Mouse (Mus musculus) ES-Bruce4 (cell line): ENCODE measurements at regions not wholly inside any gene's neighbourhood (a gene's known extent, or its start where the extent isn't known, plus 50 kb on each side); places are given as distances from the start of the nearest gene placed in this dataset.

Source experiments
- H3K27ac ChIP-seq: 2 replicates; pipeline ENCODE4 v1.5.1; 2012; ENCODE audit warnings: low read length, inconsistent platforms; ENCODE audit not compliant: insufficient read depth
- H3K27me3 ChIP-seq: 2 replicates; pipeline ENCODE4 v1.6.1; 2012; ENCODE audit warnings: mild to moderate bottlenecking, low read length, inconsistent platforms; ENCODE audit not compliant: control insufficient read depth, poor library complexity, insufficient read depth, severe bottlenecking
- H3K36me3 ChIP-seq: 2 replicates; pipeline ENCODE4 v1.6.1; 2012; ENCODE audit warnings: inconsistent platforms, mild to moderate bottlenecking, low read length, moderate library complexity; ENCODE audit not compliant: control insufficient read depth, poor library complexity, insufficient read depth, severe bottlenecking
- H3K4me1 ChIP-seq: one replicate; pipeline ENCODE4 v1.8.1; 2011; ENCODE audit warnings: low read length; ENCODE audit not compliant: control insufficient read depth, insufficient read depth
- H3K4me3 ChIP-seq: 2 replicates; pipeline ENCODE4 v1.5.1; 2011; ENCODE audit warnings: low read depth, mild to moderate bottlenecking, low read length
- H3K9ac ChIP-seq: 2 replicates; pipeline ENCODE4 v1.6.1; 2012; ENCODE audit warnings: low read depth, mild to moderate bottlenecking, inconsistent platforms; ENCODE audit not compliant: poor library complexity, severe bottlenecking
- H3K9me3 ChIP-seq: replicated peaks from 2 replicates; pipeline ENCODE4 v1.6.1; 2012; ENCODE audit warnings: mild to moderate bottlenecking, low read length, inconsistent platforms; ENCODE audit not compliant: control insufficient read depth, poor library complexity, insufficient read depth, severe bottlenecking
- CTCF ChIP-seq: IDR thresholded peaks from one replicate; pipeline ENCODE4 v1.8.1; 2011; ENCODE audit warnings: low read depth, low read length
- EP300 ChIP-seq: IDR thresholded peaks from 2 replicates; pipeline ENCODE4 v1.6.1; 2011; ENCODE audit warnings: low read depth, low read length; ENCODE audit not compliant: insufficient read depth
- POLR2A ChIP-seq: IDR thresholded peaks from one replicate; pipeline ENCODE4 v1.8.1; 2011; ENCODE audit warnings: low read length; ENCODE audit not compliant: insufficient read depth

DNA sequence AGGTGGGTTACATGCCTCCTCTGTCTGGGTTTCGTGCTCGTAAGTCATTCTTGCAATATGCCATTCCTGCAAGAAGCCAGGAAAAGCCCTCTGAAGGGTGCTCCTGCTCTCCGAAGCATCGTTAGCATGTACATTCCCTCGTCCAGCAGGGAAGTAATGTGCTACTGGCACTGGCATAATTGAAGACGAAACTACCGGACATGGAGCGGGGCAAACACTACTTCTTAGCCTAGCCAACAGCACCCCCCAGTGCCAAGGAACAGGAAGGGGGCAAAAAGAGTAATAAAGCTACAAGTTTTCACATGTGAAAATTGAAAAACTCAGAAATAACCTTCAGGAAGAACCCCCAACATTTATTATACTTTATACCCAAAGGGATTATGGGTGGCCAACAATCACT is 88.6 kb upstream of the Usp24 start:
- Histone ChIP-seq H3K4me1 (no peaks in the 10 kb centered on the region), H3K27me3 (no peaks in the 10 kb centered on the region), H3K36me3 (no peaks in the 10 kb centered on the region), H3K27ac (no peak overlapping the region), H3K4me3 (no peak overlapping the region), H3K9me3 (no peaks in the 10 kb centered on the region), H3K9ac (no peak overlapping the region)
- TF ChIP-seq CTCF (no peak), EP300 (no peak), POLR2A (no peak)

DNA sequence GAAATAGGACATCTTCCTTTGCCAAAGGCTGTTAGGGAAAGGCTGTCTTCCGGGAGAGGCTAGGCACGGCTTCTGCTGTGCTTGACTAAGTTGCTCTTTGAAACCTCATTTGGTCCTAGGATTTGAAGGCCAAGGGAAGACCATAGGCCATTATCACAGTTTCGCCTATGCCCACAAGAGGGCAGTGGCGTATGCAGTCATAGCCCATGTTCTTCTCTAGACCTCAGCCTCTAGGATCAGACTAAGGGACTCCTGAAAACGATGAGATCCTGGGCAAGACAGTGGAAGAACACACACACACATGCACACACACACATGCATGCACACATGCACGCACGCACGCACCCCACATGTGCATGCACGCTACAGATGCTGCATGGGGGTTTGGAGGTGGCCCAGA is 87.5 kb upstream of the Usp24 start:
- Histone ChIP-seq H3K27ac (no peak overlapping the region), H3K4me3 (no peak overlapping the region), H3K9ac (no peak overlapping the region), H3K4me1 (no peaks in the 10 kb centered on the region), H3K36me3 (no peaks in the 10 kb centered on the region), H3K27me3 (no peaks in the 10 kb centered on the region), H3K9me3 (no peaks in the 10 kb centered on the region)
- TF ChIP-seq CTCF = peak; percentile 78
- no peak for TF ChIP-seq POLR2A
- TF ChIP-seq EP300 = no peak

DNA sequence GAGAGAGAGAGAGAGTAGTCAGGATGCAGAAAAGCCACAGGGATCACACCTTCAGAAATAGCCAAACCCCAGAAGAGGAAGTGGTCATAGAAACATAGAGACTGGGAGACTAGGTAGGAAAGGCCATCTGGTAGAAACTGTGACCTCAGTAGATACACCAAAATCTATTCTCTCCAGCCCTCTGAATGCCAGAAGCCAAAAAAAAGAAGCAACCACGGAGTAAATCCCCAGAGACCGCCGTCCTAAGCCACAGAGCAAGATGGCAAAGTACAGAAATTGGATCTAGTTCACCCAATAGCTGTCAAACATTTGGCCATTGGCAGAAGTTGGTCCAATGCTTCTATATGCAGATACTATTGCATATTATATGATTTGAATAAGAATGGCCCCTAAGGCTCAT is 86.5 kb upstream of the Usp24 start:
- H3K9ac ChIP-seq = no peak overlapping the region
- TF ChIP-seq POLR2A = no peak
- no peak for TF ChIP-seq EP300
- no peak for TF ChIP-seq CTCF
- no peaks in the 10 kb centered on the region for H3K36me3 ChIP-seq
- H3K27me3 ChIP-seq = no peaks in the 10 kb centered on the region
- H3K4me3 ChIP-seq = no peak overlapping the region
- no peaks in the 10 kb centered on the region for H3K4me1 ChIP-seq
- no peak overlapping the region for H3K27ac ChIP-seq
- H3K9me3 ChIP-seq = no peaks in the 10 kb centered on the region

DNA sequence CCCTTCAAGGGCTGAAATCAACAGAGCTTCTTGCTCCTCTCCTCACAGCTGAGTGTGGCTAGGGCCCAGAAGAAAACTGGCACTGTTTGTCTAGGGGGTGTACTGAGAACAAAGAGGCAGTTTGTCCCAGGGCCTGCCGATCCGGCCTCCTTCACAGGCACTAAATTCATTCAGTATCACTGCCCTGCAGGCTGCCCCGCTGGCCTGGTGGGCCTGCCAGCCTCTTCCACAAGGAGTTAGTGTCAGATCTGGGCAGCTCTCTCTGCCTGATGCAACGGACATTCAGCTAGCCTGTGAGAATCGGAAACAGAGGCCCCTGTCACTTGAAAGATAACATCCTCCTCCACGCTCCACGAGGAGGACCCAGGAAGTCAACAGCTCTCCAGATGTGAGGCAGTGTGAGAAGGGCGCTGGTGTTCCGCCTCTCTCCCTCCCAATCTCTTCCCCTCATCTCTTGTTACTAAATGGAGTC is 83.5 kb upstream of the Usp24 start:
- no peak overlapping the region for H3K27ac ChIP-seq
- TF ChIP-seq POLR2A = no peak
- no peak for TF ChIP-seq CTCF
- no peak for TF ChIP-seq EP300
- no peaks in the 10 kb centered on the region for H3K4me1 ChIP-seq
- H3K9me3 ChIP-seq = no peaks in the 10 kb centered on the region
- no peak overlapping the region for H3K4me3 ChIP-seq
- H3K27me3 ChIP-seq = no peaks in the 10 kb centered on the region
- no peaks in the 10 kb centered on the region for H3K36me3 ChIP-seq
- no peak overlapping the region for H3K9ac ChIP-seq

DNA sequence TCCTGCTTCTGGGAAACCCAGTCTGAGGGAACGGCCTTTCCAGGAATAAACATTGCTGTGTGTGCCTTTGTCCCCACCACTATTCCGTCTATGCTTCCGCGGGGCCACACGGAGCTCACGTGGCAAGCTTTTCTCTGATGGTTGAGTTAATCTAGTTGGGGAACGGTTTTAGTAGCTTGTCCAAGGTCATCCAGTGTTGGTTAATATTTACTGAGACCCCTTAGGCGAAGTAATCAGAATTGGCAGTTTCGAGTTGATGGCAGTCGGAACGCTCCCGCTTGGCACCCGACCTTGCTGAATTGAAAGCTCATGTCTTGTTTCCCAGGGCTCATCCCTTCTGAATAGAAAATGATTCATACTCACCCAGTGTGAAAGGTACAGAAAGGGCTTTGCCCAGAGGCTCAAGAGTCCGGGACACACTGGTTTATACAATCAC is 71.6 kb upstream of the Usp24 start:
- H3K9ac ChIP-seq = no peak overlapping the region
- H3K27ac ChIP-seq = no peak overlapping the region
- H3K36me3 ChIP-seq = no peaks in the 10 kb centered on the region
- H3K4me1 ChIP-seq = no peaks in the 10 kb centered on the region
- H3K4me3 ChIP-seq = no peak overlapping the region
- no peaks in the 10 kb centered on the region for H3K9me3 ChIP-seq
- no peak for TF ChIP-seq POLR2A
- TF ChIP-seq EP300 = no peak
- TF ChIP-seq CTCF = no peak
- H3K27me3 ChIP-seq = no peaks in the 10 kb centered on the region

DNA sequence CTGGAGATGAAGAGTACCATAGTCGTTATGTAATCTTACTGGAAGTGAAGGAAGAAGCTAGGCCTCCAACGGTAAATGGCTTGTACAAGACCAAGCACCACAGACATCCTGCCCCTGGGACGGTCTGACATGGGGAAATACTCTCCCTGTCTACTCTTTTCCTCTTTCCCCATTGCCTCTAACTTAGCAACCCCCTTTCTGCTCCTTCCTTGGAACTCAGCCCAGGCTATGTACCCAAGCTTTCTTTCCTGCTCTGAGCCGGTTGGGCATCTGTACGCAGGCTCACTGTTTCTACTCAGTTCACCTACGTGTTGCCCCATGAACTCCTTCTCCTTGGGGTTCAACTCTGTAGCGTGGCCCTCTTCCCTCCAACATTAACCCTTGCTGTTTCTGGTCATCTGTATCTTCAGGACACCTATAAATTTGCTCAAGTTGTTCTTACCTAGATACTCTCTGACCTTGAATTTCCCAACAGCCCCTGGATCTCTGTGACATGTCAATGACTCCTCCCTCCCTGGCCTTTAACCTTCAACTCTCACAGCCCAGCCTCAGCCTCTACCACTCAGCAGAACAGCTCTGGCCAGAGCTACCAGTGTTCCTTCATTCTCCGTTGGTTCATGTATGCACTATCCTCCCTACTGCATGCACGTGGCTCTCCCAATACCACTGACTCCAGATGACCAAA is 71.0 kb upstream of the Usp24 start:
- H3K4me3 ChIP-seq = no peak overlapping the region
- H3K9ac ChIP-seq = no peak overlapping the region
- H3K27me3 ChIP-seq = no peaks in the 10 kb centered on the region
- no peaks in the 10 kb centered on the region for H3K4me1 ChIP-seq
- no peak overlapping the region for H3K27ac ChIP-seq
- no peak for TF ChIP-seq EP300
- TF ChIP-seq CTCF = no peak
- no peak for TF ChIP-seq POLR2A
- H3K9me3 ChIP-seq = no peaks in the 10 kb centered on the region
- no peaks in the 10 kb centered on the region for H3K36me3 ChIP-seq
